Mouse (Mus musculus) gastrocnemius, adult 18-20 months (tissue): ENCODE measurements around the gene Ppp1cb. TPM values are rescaled to one million over a fixed set of nuclear protein-coding genes. Genes with fewer than 3 reads are reported as not detected.
"Not testable (repeated sequence)": the region's sequence is repeated elsewhere in the genome, so short reads cannot be mapped to it uniquely, and the experiment has no call there.

Experiments used
- DNase-seq: peaks from one replicate; pipeline ENCODE4 v3.0.0; 2021; ENCODE audit warnings: low spot score
- long read RNA-seq, 2 experiments: library from polyadenylated mRNA; stranded (forward); transcript quantifications; one replicate each; pipeline ENCODE4 v2.0.0; 2021
- total RNA-seq, 2 experiments: library from RNA; stranded (reverse); gene quantifications; 2 replicates each; pipeline ENCODE4 v1.2.3; 2021

The Ppp1cb gene
- total RNA-seq, result 100 to 1,000 TPM; 475 to 504 TPM
- long read RNA-seq, experiment 1, full-length matches to known transcripts, result 335 of 361 reads
- long read RNA-seq, experiment 1, partial matches to known transcripts, result 22 of 361 reads
- long read RNA-seq, experiment 1, other reads (novel, unspliced or antisense), result 4 of 361 reads
- long read RNA-seq, experiment 2, full-length matches to known transcripts, result 347 of 380 reads
- long read RNA-seq, experiment 2, partial matches to known transcripts, result 15 of 380 reads
- long read RNA-seq, experiment 2, other reads (novel, unspliced or antisense), result 18 of 380 reads

DNA sequence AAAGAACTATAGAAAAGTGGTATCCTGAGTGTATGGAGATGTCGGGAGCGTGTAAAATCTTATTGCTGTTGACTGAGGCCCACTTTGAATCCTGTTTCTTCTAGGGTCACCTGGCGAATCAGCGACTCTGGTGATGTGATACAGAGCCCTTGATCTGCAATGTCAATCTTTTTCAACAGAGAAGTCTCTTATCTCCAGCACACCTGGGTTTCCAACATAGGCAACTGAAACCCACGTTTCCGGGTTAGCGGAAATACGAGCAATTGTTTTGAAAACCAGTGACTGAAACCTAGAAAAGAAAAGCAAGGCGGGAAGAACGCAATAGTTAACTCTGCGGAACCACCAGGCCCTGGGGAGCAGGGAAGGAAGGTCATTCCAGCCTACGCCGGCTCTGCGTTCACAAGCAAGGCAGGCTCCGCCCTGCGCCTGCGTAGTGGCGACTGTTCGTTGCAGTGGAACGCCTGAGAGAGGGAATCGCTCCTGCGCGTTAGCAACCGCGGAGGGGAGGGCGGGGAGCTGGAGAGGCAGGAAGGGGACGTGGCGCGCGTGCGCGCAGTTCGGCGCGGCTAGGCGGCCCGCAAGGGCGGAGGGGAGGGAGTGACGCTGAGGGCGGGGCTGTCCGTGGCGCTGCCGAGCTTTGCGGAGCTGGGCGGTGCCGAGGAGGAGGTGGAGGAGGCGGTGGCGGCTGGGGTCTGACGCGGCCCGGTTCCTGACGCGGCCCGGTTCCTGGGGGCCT, at the start of gene Ppp1cb:
Gene Ppp1cb (plus strand): TSS at position 436 of the 736 bp plus-strand sequence.
- DNase-seq, result peak; percentile 98

DNA sequence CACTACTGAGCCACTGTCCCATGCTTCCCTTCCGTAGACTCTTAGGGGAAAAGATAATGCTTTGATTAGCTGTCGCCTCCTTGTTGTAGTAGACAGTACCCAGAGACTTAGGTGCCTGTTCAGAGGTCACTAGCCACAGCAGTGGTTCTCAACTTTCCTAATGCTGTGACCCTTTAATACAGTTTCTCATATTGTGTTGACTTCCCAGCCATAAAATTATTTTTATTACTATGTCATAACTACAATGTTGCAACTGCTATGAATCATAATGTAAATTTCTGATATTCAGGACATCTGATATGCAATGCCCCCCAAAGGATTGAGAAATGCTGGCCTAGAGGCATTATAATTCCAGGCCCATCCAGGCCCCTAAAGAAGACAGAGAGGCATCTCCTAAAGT, 48.9 kb upstream of the Ppp1cb start:
- DNase-seq, result no peak

DNA sequence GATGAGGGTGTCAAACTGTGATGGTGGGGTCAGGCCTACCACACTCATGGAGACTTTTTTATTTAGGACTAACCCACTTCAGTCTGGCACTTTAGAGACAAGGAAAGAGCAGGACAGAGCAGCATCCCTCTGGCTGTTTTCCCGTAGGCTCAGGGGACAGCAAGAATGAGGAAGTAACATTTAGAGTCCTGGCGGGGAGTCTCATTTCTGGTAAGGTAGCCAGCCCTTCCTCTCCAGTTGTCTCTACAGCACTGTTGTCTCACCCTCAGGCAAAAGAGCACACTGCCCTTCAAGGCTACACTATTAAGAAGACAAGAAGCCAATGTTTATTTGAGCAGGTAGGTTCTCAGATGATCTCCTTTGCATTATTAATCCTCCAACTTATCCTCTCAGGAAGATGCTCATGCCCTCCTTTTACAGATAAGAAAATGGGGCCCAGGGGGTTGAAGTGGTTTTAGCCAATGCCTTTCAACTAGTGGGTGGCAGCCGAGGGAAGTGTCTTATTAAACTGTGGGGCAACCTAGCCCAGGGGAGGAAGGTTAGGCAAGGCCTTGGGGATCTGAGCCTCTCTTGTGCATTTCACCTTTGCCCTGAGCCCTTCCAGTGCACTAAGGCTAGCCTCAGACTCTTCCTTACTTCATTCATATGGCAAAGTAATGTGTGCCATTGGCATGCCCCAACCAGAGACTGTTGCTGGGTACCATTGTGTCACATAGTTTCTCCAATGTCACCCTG, 47.5 kb upstream of the Ppp1cb start:
- DNase-seq, result no peak

DNA sequence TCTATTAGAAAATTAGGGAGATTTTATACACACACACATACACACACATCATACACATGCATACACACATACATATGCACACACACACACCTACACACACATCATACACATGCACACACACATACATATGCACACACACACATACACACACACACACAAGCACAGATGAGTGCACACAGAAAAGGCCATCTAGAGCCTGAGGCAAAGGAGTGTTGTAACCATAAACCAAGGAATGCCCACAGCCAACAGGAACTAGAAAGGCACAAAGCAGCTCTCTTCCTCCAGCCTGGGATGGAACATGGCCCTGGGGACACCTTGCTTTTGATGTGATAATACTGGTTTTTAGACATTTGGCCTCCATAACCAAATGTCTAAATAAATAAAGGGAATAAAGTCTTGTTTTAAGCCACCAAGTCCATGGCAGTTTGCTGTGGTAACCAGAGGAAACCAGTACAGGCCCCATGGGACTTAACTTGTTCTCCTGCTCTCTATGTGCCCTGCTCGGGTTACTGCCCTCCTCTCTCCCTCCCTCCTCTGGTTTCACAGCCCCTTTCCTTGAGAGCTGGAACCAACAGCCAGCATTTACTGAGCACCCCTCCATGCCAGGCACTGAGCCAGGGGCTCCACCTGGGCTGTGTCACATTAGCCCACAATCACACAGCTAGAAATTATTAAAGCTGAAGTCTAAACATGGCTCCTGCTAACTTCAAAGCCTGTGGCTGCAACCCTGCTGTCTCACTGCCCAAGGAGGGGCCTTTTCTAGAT, 46.3 kb upstream of the Ppp1cb start:
- DNase-seq, result peak; percentile 58

DNA sequence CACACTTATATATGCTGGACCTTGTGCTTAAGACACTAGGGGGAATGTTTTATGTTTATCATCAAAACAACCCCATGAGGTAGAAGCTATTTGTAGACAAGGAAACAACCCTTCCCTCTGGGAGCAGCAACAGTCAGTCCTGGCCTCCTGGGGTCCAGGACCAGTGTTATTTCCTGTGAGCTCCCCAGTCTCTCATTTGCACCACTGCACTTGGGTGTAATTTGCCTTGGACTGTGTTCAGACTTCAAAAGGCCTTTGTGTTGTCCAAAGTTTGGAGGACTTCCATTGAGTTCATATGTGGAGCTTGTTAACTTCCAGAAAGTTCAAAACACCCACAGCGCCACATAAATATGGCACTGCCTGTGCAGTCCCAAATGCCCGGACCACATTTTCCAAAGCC, 45.6 kb upstream of the Ppp1cb start:
- DNase-seq, result no peak

DNA sequence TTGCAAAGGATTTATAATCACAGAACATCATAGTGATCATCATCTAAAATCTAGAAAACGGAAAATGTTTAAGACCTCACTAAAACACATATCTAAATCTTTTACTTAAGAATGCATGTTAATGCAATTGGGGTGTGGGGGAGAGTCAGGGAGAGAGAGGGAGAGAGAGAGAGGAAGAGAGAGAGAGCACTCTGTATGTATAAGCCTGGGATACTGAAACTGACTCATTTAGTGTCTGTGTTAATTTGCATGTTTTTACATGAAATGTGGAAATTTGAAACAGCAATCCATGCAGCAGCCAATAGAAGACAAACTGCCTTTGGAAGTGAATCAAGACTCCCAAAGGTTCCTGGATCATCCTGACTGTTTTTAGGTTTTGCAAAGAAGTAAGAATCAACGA, 45.1 kb upstream of the Ppp1cb start:
- DNase-seq, result no peak

DNA sequence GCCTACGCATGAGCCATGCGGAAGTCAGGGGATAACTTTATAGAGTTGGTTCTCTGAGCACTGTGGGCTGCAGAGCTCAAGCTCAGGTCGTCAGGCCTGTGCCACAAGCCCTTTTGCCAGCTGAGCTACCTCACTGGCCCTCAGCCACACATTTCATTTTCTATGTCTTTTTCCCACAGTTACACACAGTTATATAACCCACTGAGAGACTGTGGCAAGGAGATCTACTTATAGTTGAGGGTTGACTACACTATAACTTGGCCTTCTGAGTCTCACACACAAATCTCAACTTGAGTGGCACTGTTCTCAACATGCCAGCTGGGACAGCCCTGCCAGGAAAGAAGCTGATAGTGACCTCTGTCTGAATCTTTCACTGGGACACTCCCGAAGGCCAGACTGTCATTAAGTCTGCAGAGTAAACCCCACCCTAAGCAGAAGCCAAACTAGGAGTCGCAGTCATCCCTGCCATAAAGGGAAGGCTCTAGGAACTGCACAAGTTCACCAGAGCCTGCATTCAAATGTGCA, 44.1 kb upstream of the Ppp1cb start:
- DNase-seq, result peak; percentile 53

DNA sequence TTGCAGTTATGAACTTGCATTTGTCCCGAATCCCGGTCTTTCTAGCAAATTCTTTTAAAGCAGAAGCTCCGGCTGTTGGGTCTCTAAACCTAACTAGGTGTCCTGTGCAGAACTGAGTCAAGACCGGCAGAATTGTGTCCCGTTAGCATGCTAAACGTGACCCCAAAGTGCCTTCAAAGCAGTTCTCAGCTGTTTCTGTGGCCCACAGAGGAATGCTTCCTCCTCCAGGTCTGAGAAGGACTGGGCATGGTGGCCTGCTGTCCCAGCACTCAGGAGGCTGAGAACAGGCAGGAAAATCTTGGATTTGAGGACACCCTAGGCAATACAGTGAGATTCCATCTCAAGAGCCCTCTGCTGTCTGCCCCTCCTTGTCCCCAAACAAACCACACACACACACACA, 43.1 kb upstream of the Ppp1cb start:
- DNase-seq, result no peak

DNA sequence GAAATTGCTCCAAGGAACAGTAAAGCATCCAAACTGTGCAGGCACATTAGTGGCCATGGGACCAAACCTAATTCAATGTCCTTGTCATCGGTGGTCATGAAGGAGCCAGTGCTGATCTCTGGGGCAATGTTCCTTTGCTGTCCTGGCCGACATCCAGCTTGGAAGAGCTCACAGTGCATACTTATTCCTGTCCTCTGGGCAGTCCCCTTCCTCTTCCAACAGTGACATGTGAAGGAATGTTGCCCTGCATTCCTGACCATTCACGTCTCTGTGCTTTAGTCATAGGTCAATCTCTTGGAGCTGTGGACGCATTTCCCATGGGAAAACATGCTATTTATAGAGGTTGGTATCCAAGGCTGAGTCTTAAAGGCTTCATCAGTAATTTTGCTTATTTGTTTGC, 41.8 kb upstream of the Ppp1cb start:
- peak; percentile 79 for DNase-seq

DNA sequence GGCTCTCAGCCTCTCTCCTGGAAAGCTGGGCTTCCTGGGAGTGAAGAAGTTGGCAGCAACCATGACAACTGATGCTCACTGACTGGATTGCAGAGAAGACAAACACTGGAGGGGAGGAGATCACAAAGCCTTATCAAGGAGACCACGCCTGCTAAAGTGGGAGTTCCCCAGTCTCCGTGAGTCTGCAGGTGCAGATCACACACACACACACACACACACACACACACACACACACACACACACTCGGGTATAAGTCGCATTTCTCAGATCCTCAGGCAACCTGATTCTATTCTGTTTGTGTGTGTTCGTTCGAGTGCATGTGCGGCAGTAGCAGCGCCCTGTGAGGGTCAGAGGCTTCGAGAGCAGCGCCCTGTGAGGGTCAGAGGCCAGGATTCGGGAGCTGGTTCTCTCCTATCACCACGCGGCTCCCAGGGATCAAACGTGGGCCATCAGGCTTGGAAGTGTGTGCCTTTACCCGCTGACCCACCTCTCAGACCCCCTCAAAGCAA, 36.5 kb upstream of the Ppp1cb start:
- no peak for DNase-seq

DNA sequence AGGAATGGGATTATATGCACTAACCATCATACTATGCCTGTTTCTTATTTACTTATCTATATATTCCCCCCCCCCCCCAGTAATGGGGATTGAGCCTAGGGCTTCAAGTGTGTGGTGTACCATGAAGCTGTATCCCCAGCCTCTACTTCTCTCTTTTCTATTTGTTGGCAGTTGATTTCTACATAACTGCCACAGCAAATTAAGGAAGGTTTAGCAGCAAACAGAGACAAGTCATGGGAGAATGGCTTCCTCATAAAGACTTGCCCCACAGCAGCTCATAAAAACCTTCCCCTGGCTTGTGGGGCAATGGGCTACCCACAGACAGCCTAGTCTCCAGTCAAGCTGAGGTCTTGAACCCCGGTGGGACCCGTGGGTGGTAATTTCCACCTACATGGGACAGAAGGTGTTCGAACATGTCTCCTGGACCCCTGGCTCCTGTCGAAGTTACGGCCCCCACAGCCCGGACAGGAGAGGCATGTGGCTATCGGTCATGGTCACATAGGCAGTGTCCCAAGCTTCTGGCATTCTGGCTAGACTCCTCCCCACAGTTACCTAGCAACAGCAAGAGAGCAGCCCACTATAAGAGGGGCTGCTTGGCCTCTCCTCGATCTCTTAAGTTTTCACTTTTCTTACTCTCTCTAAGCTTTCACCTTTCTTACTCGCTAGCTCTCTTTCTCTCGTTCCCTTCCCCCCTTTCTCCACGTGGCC, 35.1 kb upstream of the Ppp1cb start:
- no peak for DNase-seq

DNA sequence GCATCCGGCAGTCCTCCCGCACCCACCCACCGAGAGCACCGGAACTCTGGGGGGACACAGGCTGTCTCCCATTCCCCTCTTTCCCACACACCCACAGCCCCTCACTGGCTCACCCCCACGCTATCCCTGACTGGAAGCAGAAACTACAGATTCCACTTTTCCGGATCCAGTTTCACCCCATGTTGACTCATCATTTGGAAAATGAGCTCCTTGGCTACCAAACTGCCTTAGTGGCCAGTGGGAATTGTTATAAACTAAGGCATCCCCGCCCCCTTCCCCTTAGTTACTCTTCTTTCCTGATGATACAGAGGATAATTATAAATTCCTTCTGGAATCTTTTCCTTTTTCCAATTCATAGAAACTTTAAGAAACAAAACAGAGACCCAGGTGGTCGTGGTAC, 34.2 kb upstream of the Ppp1cb start:
- DNase-seq, result no peak

DNA sequence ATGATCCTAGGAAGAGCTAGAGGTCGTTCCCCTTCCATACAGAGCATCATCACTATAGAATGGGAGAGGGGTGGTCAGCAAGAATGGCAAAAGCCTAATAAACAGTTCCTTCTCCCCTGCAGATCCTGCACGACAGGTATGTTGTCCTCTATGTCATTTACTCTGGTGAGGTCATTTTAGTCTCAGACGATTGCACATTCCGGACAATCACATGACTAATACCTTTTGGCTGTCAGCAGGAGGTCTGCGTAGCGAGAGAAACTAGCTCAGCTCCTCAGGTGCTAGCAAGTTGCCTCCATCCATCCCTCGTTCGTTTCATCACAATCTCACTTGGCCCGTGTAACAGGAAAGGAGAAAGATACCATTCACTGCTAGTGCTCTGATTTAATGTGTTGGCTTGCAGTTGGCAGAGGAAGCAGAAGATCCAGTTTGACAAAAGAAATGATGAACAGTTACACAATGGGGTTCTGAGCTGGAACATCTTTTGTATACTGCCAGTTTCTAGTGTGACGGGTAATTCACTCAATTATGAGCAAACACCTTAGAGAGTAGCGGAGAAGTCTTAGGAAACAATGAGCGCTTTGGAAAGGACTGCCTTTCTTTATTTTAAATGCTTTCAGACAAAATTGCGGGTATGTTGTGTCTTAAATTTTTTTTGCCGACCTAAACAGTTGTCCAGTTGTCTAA, 33.0 kb upstream of the Ppp1cb start:
- DNase-seq, result no peak

DNA sequence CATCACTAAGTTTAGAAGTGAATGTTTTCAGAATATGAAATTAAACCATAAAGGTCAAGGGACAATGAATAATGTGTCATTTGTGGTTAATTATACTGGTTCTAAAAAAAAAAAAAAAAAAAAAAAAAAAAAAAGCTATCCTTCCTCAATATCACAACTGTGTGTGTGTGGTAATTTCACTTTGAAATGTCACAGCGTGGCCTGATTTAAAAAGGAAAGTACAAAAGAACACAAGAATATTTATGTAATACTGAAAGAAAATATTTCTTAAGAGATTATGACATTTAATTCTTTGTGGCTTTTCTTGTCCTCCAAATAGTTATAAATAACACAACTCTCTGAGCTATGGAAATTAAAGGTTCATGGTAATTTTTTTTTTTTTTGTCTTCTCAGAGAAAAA, 28.2 kb upstream of the Ppp1cb start:
- DNase-seq, result no peak

DNA sequence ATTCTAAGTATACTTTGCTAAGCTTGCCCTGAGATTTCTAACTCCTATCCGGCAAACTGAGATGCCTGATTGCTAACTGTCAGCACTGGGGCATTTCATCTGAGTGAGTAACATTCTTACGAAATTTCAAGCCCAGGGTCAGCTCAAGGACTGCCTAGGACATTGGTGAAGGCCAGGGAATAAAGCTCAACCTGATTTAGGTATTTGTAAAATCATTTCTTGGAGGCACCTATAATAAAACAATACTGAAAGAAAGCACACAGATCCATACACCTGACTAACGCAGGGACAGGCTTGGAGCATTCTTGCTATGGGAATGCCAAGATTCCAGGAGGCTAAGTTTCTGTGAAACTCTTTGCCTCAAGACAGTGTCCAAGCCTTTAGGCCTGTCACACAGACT, 24.3 kb upstream of the Ppp1cb start:
- not testable (repeated sequence) for DNase-seq

DNA sequence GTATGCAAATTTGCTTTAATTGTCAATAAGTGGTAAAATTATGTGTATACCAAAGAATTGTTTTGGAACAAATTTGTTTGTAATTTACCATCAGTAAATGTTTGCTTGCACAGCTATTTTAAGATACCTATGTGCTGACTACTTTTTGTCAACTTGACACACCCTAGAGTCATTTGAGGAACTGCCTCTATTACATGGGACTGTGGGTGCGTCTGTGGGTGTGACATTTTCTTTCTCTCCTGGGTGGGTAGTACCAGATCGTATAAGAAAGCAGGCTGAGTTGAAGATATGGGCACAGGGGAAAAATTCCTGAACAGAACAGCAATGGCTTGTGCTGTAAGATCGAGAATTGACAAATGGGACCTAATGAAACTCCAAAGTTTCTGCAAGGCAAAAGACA, 23.0 kb upstream of the Ppp1cb start:
- no peak for DNase-seq

DNA sequence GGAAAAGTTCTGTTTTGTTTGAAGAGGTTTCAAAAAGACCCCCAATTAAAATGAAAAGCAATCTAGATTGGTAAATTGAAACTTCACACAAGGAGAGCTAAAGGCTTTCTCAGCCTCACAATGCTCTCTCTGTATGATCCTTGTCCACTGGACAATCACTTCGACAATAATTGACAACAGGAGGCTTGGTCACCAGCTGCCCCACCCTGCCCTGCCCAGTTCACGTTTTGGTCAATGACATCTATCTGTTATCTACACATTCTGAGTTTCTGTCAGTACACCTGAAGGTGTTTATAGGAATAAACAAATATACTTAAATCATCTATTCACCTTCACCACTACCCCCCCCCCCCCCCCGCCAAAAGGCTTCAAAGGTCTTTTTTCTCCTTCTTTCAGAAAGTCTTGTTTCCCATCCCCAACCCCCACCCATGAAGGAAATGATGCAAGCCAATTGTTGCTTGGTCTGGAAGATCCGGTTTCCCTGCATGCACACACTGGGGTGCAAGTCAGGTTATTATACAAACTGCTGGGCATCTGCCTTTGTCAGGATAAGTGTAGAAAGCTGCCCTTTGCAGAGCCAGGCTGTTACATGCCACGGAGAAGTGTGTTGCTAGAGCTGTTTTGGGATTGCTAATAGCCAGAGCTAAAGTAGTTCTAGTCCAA, 20.6 kb upstream of the Ppp1cb start:
- DNase-seq, result no peak

DNA sequence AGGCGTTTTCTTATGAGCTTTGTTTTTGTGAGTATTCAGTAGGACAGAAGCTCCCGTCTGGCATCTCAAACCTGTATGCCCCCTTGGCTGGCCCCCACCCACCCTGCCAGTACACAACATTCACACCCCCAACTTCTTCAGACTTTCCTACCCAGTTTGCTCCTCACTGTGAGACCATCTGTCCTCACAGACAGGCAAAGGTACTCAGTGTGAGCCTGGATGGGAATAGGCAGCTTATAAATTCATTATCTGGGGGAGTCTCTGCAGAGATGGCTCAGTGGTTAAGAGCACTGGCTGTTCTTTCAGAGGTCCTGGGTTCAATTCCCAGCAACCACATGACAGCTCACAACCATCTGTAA, 20.1 kb upstream of the Ppp1cb start:
- no peak for DNase-seq

DNA sequence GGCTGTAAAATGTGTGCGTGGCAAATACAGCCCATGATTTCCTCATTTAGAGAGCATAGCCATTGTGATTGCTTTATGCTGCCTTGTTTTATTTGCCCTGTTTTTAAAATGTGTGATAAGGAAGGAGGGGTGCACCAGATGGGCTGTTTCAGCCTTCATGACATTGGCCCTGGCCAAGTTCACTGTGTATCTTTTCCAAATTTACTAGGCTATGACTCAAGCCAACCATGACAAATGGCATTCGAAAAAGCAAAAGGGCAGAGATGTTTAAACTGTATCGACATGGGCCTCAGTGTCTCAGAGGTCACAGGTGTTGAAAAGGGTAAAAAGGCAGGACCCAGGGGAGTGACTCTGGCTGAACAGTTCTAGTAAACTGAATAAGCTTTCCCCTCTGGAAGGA, 17.3 kb upstream of the Ppp1cb start:
- DNase-seq, result no peak
